Mouse (Mus musculus): ENCODE data around the gene Csad. TPM values are rescaled to one million over a fixed set of nuclear protein-coding genes. Genes with fewer than 3 reads are reported as not detected.

The Csad gene
- polyA plus RNA-seq (2014; fragmentation: Nextera tagmentation; extraction: Ambion mirVana), result 23.5 and 27.9 TPM in 2 replicates

GRCm38 (mm10) chr15:102204674-102205505, at the start of gene Csad:
Gene Csad, minus strand, starts transcription at chr15:102204724.
- H3K9me3 ChIP-seq (ENCODE audit: control insufficient read depth, low read length), result no peaks in the 10 kb centered on the region
- DNase-seq (ENCODE audit: low spot score) (no peak), ATAC-seq (ENCODE audit: low FRiP score) (no peak)
- H3K27ac ChIP-seq (ENCODE audit: low read depth, low read length), result peak within 1 kb of the TSS; percentile 99
- H3K36me3 ChIP-seq (ENCODE audit: control insufficient read depth, insufficient read depth, low read length), result peaks cover 12% of the 10 kb centered on the region
- peaks cover 8% of the 10 kb centered on the region for H3K4me1 ChIP-seq (replicated peaks; ENCODE audit: control insufficient read depth, insufficient read depth, low read length)
- H3K27me3 ChIP-seq (ENCODE audit: control insufficient read depth, insufficient read depth, low read length), result no peaks in the 10 kb centered on the region
- H3K9ac ChIP-seq (ENCODE audit: low read depth, low read length), result peak within 1 kb of the TSS; percentile 92
- H3K4me3 ChIP-seq (ENCODE audit: low read depth, low read length), result peak within 1 kb of the TSS; percentile 74
- WGBS, result 71% methylated on average over 19 of the region's 19 CpGs
- peak within 1 kb of the TSS; percentile 61 for H3K4me2 ChIP-seq (replicated peaks; ENCODE audit: low read depth, low read length)

DNA sequence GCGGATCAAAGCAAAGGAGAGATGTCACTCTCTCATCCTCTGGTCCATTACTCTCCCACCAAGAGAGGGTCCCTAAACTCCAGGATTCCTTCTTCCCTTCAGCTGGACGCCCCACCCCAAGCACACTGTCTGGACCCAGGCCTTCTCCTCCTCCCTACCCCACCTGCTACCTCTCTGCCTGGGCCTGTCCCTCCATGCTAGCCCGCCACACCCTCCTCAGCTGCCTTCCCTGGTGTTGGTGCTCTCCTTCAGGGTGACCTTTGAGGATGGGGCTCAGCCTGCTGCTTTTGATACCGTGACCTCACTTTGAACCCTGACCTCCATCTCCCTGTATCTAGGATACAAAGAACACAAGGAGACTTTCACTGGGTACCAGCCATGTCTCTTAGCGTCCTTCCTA, 46.0 kb upstream of the Csad start:
- DNase-seq (ENCODE audit: low spot score) (no peak), ATAC-seq (ENCODE audit: low FRiP score) (no peak)
- H3K4me1 ChIP-seq (replicated peaks; ENCODE audit: control insufficient read depth, insufficient read depth, low read length), result peaks cover 11% of the 10 kb centered on the region
- no peaks in the 10 kb centered on the region for H3K9me3 ChIP-seq (ENCODE audit: control insufficient read depth, low read length)
- H3K27ac ChIP-seq (ENCODE audit: low read depth, low read length), result no peak overlapping the region
- peaks cover 46% of the 10 kb centered on the region for H3K27me3 ChIP-seq (ENCODE audit: control insufficient read depth, insufficient read depth, low read length)
- 49% methylated on average over 5 of the region's 5 CpGs for WGBS
- no peak overlapping the region for H3K9ac ChIP-seq (ENCODE audit: low read depth, low read length)
- no peaks in the 10 kb centered on the region for H3K36me3 ChIP-seq (ENCODE audit: control insufficient read depth, insufficient read depth, low read length)
- H3K4me3 ChIP-seq (ENCODE audit: low read depth, low read length), result no peak overlapping the region
- no peak overlapping the region for H3K4me2 ChIP-seq (replicated peaks; ENCODE audit: low read depth, low read length)

DNA sequence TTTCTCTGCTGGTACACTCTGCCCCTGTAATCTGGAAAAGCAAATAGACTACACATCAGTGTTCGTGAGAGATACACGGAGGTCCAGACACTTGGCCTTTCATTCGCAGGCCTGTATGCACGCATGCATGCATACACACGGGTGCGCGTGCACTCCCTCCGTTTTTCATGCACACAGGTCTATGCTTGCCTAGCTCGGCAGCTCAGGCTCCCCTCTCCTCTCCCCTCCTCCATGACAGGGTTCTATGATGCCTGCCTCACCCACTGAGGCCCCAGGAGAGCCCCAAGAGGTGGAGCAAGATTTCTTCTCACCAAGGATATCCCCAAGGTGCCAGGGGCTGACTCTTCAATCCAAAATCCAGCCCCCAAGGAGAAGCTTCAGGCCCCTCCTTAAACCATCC, 45.4 kb upstream of the Csad start:
- WGBS, result 44% methylated on average over 9 of the region's 9 CpGs
- H3K4me1 ChIP-seq (replicated peaks; ENCODE audit: control insufficient read depth, insufficient read depth, low read length), result peaks cover 11% of the 10 kb centered on the region
- H3K9ac ChIP-seq (ENCODE audit: low read depth, low read length), result no peak overlapping the region
- H3K9me3 ChIP-seq (ENCODE audit: control insufficient read depth, low read length), result no peaks in the 10 kb centered on the region
- no peaks in the 10 kb centered on the region for H3K36me3 ChIP-seq (ENCODE audit: control insufficient read depth, insufficient read depth, low read length)
- no peak overlapping the region for H3K4me3 ChIP-seq (ENCODE audit: low read depth, low read length)
- H3K4me2 ChIP-seq (replicated peaks; ENCODE audit: low read depth, low read length), result no peak overlapping the region
- DNase-seq (ENCODE audit: low spot score) (no peak), ATAC-seq (ENCODE audit: low FRiP score) (no peak)
- peak overlapping the region; percentile 53; the same call in 1 of the 2 replicates for H3K27ac ChIP-seq (ENCODE audit: low read depth, low read length)
- H3K27me3 ChIP-seq (ENCODE audit: control insufficient read depth, insufficient read depth, low read length), result peaks cover 47% of the 10 kb centered on the region

GRCm38 (mm10) chr15:102249251-102249691, 44.7 kb upstream of the Csad start:
- Histone ChIP-seq H3K9me3 (ENCODE audit: control insufficient read depth, low read length) (no peaks in the 10 kb centered on the region), H3K4me3 (ENCODE audit: low read depth, low read length) (no peak overlapping the region), H3K36me3 (ENCODE audit: control insufficient read depth, insufficient read depth, low read length) (no peaks in the 10 kb centered on the region), H3K4me2 (replicated peaks; ENCODE audit: low read depth, low read length) (peak overlapping the region; percentile 19), H3K9ac (ENCODE audit: low read depth, low read length) (peak overlapping the region; percentile 34; the same call in 1 of the 2 replicates), H3K4me1 (replicated peaks; ENCODE audit: control insufficient read depth, insufficient read depth, low read length) (peaks cover 11% of the 10 kb centered on the region), H3K27ac (ENCODE audit: low read depth, low read length) (peak overlapping the region; percentile 53), H3K27me3 (ENCODE audit: control insufficient read depth, insufficient read depth, low read length) (peaks cover 51% of the 10 kb centered on the region)
- WGBS, result 3% methylated on average over 13 of the region's 13 CpGs
- DNase-seq (ENCODE audit: low spot score), result peak; percentile 50
- no peak for ATAC-seq (ENCODE audit: low FRiP score)

- no peak for ATAC-seq (ENCODE audit: low FRiP score)
- DNase-seq (ENCODE audit: low spot score), result peak; percentile 29
- no peaks in the 10 kb centered on the region for H3K9me3 ChIP-seq (ENCODE audit: control insufficient read depth, low read length)
- peaks cover 14% of the 10 kb centered on the region for H3K4me1 ChIP-seq (replicated peaks; ENCODE audit: control insufficient read depth, insufficient read depth, low read length)
- peak overlapping the region; percentile 59; the same call in 1 of the 2 replicates for H3K27ac ChIP-seq (ENCODE audit: low read depth, low read length)
- no peaks in the 10 kb centered on the region for H3K36me3 ChIP-seq (ENCODE audit: control insufficient read depth, insufficient read depth, low read length)
- WGBS, result 0% methylated on average over 3 of the region's 3 CpGs
- no peak overlapping the region for H3K9ac ChIP-seq (ENCODE audit: low read depth, low read length)
- H3K4me2 ChIP-seq (replicated peaks; ENCODE audit: low read depth, low read length), result peak overlapping the region; percentile 19
- H3K27me3 ChIP-seq (ENCODE audit: control insufficient read depth, insufficient read depth, low read length), result peaks cover 56% of the 10 kb centered on the region
- no peak overlapping the region for H3K4me3 ChIP-seq (ENCODE audit: low read depth, low read length)
Observed at GRCm38 (mm10) chr15:102248812-102249191, 44.3 kb upstream of the Csad start.

- H3K4me1 ChIP-seq (replicated peaks; ENCODE audit: control insufficient read depth, insufficient read depth, low read length), result peaks cover 16% of the 10 kb centered on the region
- peak overlapping the region; percentile 98 for H3K4me2 ChIP-seq (replicated peaks; ENCODE audit: low read depth, low read length)
- H3K9me3 ChIP-seq (ENCODE audit: control insufficient read depth, low read length), result no peaks in the 10 kb centered on the region
- H3K4me3 ChIP-seq (ENCODE audit: low read depth, low read length), result peak overlapping the region; percentile 59
- 4% methylated on average over 8 of the region's 8 CpGs for WGBS
- peak overlapping the region; percentile 62 for H3K27ac ChIP-seq (ENCODE audit: low read depth, low read length)
- H3K36me3 ChIP-seq (ENCODE audit: control insufficient read depth, insufficient read depth, low read length), result no peaks in the 10 kb centered on the region
- H3K27me3 ChIP-seq (ENCODE audit: control insufficient read depth, insufficient read depth, low read length), result peaks cover 61% of the 10 kb centered on the region
- no peak for ATAC-seq (ENCODE audit: low FRiP score)
- peak overlapping the region; percentile 50 for H3K9ac ChIP-seq (ENCODE audit: low read depth, low read length)
- DNase-seq (ENCODE audit: low spot score), result peak; percentile 34
Observed at GRCm38 (mm10) chr15:102248131-102248811, 43.7 kb upstream of the Csad start.

GRCm38 (mm10) chr15:102247252-102248130, 43.0 kb upstream of the Csad start:
- peak; percentile 55 for ATAC-seq (ENCODE audit: low FRiP score)
- peak overlapping the region; percentile 98 for H3K4me2 ChIP-seq (replicated peaks; ENCODE audit: low read depth, low read length)
- H3K27ac ChIP-seq (ENCODE audit: low read depth, low read length), result peak overlapping the region; percentile 62
- H3K27me3 ChIP-seq (ENCODE audit: control insufficient read depth, insufficient read depth, low read length), result peaks cover 69% of the 10 kb centered on the region
- H3K9ac ChIP-seq (ENCODE audit: low read depth, low read length), result peak overlapping the region; percentile 50
- no peaks in the 10 kb centered on the region for H3K9me3 ChIP-seq (ENCODE audit: control insufficient read depth, low read length)
- H3K4me3 ChIP-seq (ENCODE audit: low read depth, low read length), result peak overlapping the region; percentile 59
- under 1% methylated on average over 59 of the region's 65 CpGs for WGBS
- peak; percentile 62 for DNase-seq (ENCODE audit: low spot score)
- no peaks in the 10 kb centered on the region for H3K36me3 ChIP-seq (ENCODE audit: control insufficient read depth, insufficient read depth, low read length)
- peaks cover 21% of the 10 kb centered on the region for H3K4me1 ChIP-seq (replicated peaks; ENCODE audit: control insufficient read depth, insufficient read depth, low read length)

GRCm38 (mm10) chr15:102246866-102247251, 42.3 kb upstream of the Csad start:
- no peaks in the 10 kb centered on the region for H3K36me3 ChIP-seq (ENCODE audit: control insufficient read depth, insufficient read depth, low read length)
- peak overlapping the region; percentile 44; the same call in 1 of the 2 replicates for H3K9ac ChIP-seq (ENCODE audit: low read depth, low read length)
- DNase-seq (ENCODE audit: low spot score) (peak; percentile 94), ATAC-seq (ENCODE audit: low FRiP score) (peak; percentile 62)
- H3K9me3 ChIP-seq (ENCODE audit: control insufficient read depth, low read length), result no peaks in the 10 kb centered on the region
- peak overlapping the region; percentile 98 for H3K4me2 ChIP-seq (replicated peaks; ENCODE audit: low read depth, low read length)
- H3K4me3 ChIP-seq (ENCODE audit: low read depth, low read length), result peak overlapping the region; percentile 59
- H3K27ac ChIP-seq (ENCODE audit: low read depth, low read length), result peak overlapping the region; percentile 62; the same call in 1 of the 2 replicates
- peaks cover 71% of the 10 kb centered on the region for H3K27me3 ChIP-seq (ENCODE audit: control insufficient read depth, insufficient read depth, low read length)
- peaks cover 21% of the 10 kb centered on the region for H3K4me1 ChIP-seq (replicated peaks; ENCODE audit: control insufficient read depth, insufficient read depth, low read length)
- WGBS, result under 1% methylated on average over 27 of the region's 35 CpGs
